Mouse (Mus musculus) layer of hippocampus, adult 9-11 months (tissue): ENCODE data around the gene Mtnr1b.

Source experiments
- DNase-seq: peaks from one replicate; pipeline ENCODE4 v3.0.0; 2022

Mtnr1b gene

DNA sequence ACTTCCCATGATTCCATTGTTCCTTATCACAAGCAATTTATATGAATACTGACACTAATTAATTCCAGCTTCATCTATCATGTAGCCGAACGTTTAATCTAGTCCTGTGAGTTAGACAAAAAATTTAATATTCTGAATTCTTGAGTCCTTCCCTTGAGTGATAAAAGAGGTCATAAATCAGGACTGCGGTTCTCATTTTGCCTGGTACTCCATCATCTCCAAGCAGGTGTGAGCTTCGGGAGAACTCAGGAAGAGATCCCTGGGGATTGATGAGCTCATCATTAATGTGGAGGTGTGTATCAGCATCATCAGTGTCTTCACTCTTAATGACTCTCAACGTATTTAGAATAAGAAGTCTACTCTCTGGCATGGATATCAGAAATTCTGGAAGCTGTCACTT, 74.0 kb downstream of the Mtnr1b start:
- DNase-seq: no peak

DNA sequence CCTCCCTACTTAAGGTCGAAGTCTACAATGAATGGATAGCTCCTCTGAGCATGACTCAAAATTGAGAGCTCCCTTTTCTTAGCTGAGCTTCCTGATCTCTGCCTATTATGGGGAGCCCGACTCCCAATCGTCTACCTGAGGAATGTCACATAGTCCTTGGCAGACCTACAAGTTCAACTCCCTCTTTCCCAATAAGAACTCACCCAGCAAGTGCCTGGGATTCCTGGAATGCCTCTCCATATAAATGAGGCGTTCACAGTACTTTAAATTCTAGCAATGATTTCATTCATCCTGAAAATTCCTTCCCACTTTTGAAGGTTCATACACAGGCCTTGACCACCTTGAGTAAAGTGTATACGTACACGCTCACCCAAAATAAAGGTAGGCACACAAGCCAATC, 79.9 kb downstream of the Mtnr1b start:
- DNase-seq: no peak

DNA sequence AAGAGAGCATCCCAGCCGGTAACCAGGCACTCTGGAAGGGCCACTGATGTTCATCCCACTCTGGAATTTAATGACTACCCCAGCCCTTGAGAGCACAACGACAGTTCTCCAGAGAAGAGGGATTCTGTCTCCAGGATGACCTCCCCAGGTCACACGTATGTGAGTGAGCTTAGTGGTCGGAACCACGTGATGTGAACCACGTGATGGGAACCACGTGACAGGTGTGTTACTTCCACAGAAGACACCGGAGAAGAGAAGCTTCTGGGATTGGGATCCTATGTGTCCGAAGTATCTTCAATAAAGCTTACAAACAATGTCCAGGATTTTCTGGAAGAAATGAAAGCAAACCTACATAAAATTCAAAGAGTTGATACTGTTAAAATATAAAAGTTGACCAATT, 82.3 kb downstream of the Mtnr1b start:
- DNase-seq: no peak

DNA sequence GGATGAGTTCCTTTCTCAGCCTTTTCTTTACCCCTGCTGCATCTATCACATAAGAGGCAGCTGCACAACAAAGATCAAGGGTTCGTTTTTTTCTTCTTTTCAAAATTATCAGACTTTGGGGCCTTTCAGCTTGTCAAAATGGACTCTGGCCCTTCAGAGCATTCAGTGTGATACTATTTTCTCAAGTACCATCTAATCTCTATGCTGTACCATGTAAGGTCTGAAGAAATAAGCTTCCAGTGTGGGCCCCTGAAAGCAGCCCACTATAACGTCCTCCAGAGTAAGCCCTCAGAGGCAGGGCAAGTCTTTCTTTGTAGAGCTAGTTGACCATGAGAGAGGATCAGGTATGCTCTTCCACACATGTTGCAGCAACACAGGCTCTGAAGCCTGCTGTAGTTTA, 87.7 kb downstream of the Mtnr1b start:
- no peak for DNase-seq

DNA sequence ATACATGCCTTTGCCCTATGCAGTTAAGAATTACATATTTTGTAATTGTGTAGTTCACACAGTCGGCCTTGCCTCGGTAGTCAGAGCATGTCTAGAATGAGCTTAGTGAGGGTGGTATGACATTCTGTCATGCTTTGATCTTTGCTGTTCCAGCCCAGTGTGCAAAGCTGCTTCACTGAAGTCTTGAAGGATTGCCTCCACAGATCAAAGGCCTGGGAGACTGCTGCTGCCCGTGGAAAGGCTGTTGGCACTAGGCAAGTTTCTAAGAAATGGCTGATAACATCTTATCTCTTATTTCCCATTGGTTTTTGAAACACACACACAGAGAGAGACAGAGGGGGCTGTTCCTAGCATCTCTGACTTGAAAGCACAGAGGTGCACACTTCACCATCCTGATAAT, 88.2 kb downstream of the Mtnr1b start:
- no peak for DNase-seq

DNA sequence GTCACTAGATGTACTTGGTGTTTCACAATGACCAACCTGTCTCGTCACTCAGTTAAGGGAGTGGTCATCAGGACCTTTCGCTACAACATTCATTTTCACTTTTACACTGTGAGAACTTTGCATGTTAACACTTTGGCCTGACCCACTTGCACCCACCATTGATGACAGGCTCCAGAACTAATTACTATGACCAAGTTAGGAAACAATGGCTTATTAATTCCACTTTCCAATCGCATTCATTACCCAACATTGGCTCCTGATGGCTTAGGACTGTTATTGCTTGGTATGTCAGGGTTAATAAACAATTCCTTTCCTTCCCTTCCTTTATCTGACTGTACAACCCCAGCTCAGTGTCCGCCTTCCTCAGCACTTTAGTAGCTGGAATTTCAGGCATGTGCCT, 92.4 kb downstream of the Mtnr1b start:
- DNase-seq: no peak

DNA sequence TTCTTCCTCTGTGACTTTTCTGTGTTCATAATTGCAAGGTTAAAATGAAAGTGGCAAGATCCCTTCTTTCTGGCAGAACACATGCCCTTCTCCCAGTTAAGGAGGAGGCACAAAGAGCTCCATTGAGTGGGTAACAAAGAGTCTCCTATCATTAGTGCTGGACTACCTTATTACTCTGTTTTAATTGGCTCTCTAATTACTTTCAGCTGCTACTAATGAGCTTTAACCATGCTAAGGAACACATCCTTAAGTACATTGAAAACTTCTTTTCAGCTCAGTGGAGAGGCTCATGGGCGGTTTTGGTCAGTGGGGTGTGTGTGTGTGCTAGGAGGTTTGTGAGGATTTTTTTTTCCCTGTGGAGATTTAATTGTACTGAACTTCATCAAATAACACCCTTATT, 99.4 kb downstream of the Mtnr1b start:
- DNase-seq: peak; percentile 22
